Mouse (Mus musculus) lung, adult 2 months (tissue): ENCODE data around the gene Myh9. TPM values are rescaled to one million over a fixed set of nuclear protein-coding genes. Genes with fewer than 3 reads are reported as not detected.

Experiments
- DNase-seq: peaks from one replicate; pipeline ENCODE4 v3.0.0; 2022
- H3K4me1 ChIP-seq: fragments of 200-500 bp; 2 replicates; pipeline ENCODE4 v1.6.1; 2011; ENCODE audit warnings: low read length; ENCODE audit not compliant: control insufficient read depth, insufficient read depth
- H3K4me3 ChIP-seq: fragments of 200-500 bp; replicated peaks from 2 replicates; pipeline ENCODE3; 2011; ENCODE audit warnings: low read depth, mild to moderate bottlenecking, control low read depth, low read length; ENCODE audit errors: extremely low read depth
- CTCF ChIP-seq: fragments of 200-500 bp; IDR thresholded peaks from 2 replicates; pipeline ENCODE4 v1.5.1; 2011; ENCODE audit warnings: mild to moderate bottlenecking, low read length, control low read depth; ENCODE audit not compliant: insufficient read depth
- POLR2A ChIP-seq: fragments of 200-500 bp; IDR thresholded peaks from 2 replicates; pipeline ENCODE4 v1.6.1; 2011; ENCODE audit warnings: low read depth, mild to moderate bottlenecking, control low read depth, low read length, borderline replicate concordance; ENCODE audit errors: extremely low read depth
- WGBS: fragments of 180-500 bp; shearing (Covaris S2); methylation state at CpG from one replicate; pipeline ENCODE4 v1.1.7; 2018; 5-methylcytosine and 5-hydroxymethylcytosine counted together
- polyA plus RNA-seq: library from polyadenylated mRNA; depleted of rRNA; stranded (reverse); fragments of >200 nt; gene quantifications from 2 replicates; pipeline ENCODE4 v1.2.3, GENCODE M21; 2012

Gene Myh9
- polyA plus RNA-seq, 1 experiment = 162 TPM

DNA sequence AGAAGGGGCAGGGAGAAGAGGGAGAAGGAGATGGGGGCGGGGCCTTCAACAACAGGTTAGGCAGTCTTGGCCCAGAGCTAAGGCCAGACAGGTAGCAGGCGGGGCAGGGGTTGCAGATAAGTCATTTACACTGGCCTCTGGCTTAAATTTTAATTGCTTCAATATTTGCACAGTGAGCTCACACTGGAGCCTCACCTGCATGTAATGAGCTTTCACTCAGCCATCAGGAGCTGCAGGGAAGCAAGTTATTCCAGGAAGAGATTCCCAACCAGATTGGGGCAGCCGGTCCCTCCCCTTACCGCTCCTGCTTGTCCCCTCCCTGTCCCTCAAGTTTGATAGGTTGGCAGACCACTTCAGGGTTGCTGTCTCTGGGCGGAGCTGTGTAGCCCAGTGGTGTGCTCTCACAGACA lies 19.9 kb downstream of the Myh9 start:
- WGBS = 35% methylated on average over 5 of the region's 5 CpGs
- DNase-seq = no peak
- TF ChIP-seq CTCF (no peak), POLR2A (no peak; the same call in 1 of the 2 replicates)
- H3K4me1 ChIP-seq = peaks cover 80% of the 10 kb centered on the region
- no peak overlapping the region for H3K4me3 ChIP-seq

DNA sequence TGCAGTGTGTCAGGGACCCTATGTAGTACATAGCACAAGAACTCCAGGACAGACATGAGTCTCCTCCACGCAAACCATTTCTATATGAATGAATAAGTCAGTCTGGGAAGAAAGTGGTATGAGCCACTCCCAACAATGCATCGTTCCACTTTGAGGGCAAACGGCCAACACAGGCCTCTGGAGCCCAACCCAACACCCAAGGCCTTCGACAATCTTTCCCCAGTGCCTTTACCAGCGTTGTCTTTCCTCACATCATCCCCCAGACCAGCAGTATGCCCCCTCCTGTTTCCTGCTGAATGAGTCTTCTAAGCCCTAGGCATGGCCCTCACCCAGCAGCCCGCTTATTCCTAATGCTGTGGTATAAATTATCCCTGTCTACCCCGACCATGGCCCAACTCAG lies 20.6 kb downstream of the Myh9 start:
- Histone ChIP-seq H3K4me1 (peaks cover 81% of the 10 kb centered on the region), H3K4me3 (no peak overlapping the region)
- no peak for DNase-seq
- 11% methylated on average over 7 of the region's 7 CpGs for whole genome bisulfite sequencing
- TF ChIP-seq POLR2A (no peak), CTCF (no peak)

DNA sequence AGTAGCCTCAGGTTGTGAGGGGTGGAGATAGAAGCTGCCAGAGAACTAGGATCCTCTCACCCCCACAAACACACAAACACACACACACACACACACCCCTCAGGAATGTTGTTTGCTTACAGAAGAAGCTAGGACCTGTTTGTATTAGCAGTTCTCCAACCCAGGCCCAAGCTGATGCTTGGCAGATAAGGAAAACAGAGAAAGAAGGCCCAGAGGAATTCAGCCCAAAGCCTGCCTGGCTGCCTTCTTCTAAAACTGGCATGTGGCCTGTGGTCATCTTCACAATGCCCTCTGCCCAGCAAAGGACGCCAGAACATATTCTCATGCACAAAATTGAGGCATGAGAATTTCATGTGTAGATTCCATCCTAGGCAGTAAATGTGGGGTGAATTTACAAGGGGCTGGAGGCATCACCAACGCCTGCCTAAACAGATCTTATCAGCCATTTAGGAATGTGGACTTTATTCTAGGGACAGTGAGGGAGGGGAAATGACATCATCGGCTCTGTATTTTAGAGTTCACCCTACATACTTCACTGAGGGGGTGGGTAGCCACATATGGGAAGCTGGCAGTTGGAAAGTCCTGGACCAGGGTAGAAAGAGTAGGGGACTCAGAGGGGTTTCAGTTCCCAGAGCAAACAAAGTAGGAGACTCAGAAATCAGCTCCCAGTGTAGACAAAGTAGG lies 21.4 kb downstream of the Myh9 start:
- no peak overlapping the region for H3K4me3 ChIP-seq
- peaks cover 81% of the 10 kb centered on the region for H3K4me1 ChIP-seq
- DNase-seq = no peak
- 6% methylated on average over 3 of the region's 3 CpGs for WGBS
- TF ChIP-seq CTCF (no peak), POLR2A (no peak)

DNA sequence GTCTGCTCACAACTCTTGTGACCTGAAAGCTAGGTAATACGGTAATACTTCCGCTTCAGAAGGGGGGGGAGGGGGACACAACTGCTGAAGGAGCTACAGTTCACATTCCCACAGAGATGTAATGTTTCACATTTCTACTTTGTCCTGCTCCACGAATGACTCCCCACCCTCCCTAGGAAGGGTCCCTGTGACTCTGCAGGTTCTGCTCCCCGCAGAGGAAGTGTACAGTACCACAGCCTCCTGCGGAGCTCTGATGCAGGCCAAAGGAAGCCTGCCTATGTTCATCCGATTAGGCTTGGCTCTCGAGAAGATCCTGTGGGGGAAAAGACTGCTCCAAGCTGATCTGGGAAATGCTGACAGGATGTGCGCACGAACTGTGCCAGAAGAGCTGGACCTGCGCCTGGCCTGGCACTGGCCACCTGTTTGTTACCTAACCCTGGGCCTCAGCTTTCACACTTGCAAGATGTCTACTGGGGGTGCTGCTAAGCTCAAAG lies 22.0 kb downstream of the Myh9 start:
- H3K4me3 ChIP-seq = no peak overlapping the region
- no peak for TF ChIP-seq POLR2A
- TF ChIP-seq CTCF = no peak
- WGBS = 10% methylated on average over 10 of the region's 10 CpGs
- DNase-seq = peak; percentile 75
- peaks cover 79% of the 10 kb centered on the region for H3K4me1 ChIP-seq

DNA sequence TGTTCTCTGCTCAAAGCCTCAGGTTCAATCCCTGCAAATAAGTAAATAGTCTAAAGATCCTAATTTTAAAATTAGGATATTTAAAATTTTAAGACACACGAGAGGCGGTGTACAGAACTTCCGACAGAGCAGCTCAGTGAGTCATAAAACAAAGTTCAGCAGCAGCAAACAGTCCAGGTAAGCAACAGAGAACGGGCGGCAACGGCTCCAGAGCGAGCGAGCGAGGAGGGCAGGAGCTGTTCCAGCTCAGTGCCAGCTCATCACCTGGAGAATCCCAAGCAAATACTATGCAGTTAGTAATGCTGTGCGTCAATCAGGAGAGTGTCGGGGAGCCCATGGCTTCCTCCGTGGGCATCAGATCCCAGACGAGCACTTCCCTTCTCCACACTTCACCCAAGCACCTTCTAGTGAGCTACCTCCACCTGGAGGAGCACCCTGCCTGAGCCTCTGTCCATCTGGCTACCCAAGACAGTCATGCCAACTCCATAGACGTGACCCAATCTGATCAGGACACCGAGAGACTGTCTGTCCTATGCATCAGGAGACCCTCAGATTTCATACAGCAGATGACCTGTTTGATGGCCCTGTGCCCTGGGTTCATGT lies 23.3 kb downstream of the Myh9 start:
- 60% methylated on average over 15 of the region's 15 CpGs for WGBS
- no peak overlapping the region for H3K4me3 ChIP-seq
- peaks cover 82% of the 10 kb centered on the region for H3K4me1 ChIP-seq
- TF ChIP-seq CTCF = no peak
- TF ChIP-seq POLR2A = no peak
- DNase-seq = no peak

DNA sequence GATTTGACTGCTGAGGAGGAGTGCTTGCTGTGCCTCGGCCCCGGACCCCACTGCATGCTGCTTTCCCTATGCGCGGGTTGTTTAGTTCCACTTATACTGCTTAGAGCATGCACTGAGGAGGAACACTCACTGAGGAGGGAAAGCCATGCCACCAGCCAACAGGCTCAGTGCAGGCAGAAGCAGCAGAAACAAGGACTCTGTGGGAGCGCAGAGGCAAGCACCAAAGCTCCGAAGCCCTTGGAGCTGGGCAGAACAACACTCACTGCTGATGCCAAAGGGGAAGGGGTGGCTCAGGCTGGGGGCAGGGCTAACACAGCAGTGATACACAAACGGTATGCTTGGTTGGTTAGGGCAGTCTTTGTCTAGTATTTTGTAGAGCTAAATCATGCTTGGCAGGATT lies 24.6 kb downstream of the Myh9 start:
- Histone ChIP-seq H3K4me1 (peaks cover 80% of the 10 kb centered on the region), H3K4me3 (no peak overlapping the region)
- no peak for TF ChIP-seq CTCF
- peak; percentile 26; the same call in 1 of the 2 replicates for TF ChIP-seq POLR2A
- WGBS = 19% methylated on average over 7 of the region's 7 CpGs
- no peak for DNase-seq

DNA sequence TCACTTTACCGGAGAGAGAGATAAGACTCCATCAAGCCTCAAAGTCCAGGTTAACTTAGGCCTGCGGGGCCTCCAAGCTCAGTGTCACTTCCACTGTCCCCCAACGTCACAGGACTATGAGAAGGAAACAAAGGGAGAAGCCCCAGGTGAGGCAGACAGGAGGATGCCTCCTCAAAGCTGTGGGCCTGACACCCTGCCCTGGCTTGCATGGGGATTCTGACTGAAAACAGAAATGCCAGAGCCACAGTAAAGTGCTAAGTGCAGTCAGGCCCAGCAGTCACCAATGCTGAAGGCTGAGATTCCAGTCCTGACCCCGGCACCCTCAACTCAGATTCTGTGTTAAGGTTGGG lies 25.4 kb downstream of the Myh9 start:
- no peak for DNase-seq
- 20% methylated on average over 4 of the region's 4 CpGs for WGBS
- H3K4me3 ChIP-seq = no peak overlapping the region
- no peak for TF ChIP-seq POLR2A
- no peak for TF ChIP-seq CTCF
- peaks cover 77% of the 10 kb centered on the region for H3K4me1 ChIP-seq

DNA sequence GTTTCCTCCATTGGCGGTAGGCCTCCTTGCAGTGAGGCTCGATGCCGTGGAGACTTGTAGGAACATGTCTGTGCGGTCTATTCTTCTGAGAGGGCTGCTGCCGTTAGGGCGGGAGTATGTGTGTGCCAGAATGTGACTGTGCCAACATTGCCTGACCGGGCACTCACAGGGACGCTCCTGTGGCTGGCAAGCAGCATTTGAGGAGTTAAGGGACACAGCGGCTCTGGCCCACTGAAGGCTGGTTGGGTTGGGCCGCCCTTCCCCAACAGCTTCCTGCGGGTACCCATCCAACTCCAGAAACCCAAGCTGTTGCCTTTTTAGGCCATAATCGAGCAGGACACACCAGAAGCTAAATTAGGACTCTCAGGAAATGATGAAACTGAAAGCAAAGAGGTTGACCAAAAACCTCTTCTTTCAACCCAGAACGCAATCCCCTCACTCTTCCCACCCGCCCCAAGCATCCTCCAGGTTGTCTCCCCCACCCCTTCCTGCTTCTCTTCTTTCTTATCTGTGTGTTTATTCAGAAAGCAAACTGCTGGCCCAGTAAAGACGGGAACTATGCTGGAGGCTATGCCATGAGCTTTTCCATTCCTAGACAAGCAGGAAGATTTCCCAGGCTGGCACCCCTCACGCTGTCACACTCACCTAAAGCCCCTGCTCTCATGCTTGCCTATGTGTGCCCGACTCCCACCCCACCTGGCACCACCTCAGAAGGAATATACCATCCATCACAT lies 25.9 kb downstream of the Myh9 start:
- TF ChIP-seq CTCF (no peak), POLR2A (0 out of 2 replicates have a peak, but pooled peaks have one; percentile 31)
- WGBS = 3% methylated on average over 17 of the region's 17 CpGs
- peak overlapping the region; percentile 43 for H3K4me3 ChIP-seq
- H3K4me1 ChIP-seq = peaks cover 74% of the 10 kb centered on the region
- DNase-seq = no peak

DNA sequence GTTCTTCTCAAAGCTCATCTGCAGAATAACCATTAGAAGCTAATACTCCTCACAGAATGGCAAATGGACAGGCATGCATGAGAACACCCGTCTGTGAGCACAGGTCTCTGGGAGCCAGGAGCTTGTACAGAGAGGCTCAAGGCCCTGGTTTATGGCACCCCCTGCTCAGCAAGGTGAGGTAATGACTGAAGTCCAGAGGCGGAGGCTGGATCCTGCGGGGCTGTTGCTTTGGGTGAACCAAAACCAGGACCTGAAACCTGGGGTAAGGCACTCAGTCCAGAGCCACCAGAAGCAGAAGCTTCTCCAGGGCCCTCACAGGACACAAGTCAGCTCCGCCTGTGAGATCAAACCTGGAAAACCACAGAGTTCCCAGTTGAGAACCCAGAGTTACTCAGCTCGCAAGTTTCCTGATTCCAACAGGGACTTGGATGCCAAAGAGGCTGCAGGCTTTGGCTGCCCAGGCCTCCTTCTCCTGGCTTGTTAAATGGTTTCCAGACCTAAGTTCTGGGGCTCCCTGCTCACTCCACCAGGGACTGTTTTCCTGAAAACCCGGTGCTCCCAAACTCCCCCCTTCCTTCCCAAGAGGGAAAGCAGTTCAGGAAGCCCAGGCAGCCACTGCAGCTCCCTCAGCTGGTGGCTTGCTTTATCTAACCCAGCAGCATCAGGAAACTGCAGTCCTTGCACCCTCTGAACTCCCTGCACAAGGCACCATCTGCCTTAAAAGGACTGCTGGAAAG lies 28.2 kb downstream of the Myh9 start:
- H3K4me1 ChIP-seq = peaks cover 69% of the 10 kb centered on the region
- no peak for DNase-seq
- WGBS = 33% methylated on average over 6 of the region's 6 CpGs
- no peak overlapping the region for H3K4me3 ChIP-seq
- TF ChIP-seq CTCF (peak; percentile 42), POLR2A (no peak)
